Mouse (Mus musculus) CH12.LX (cell line): ENCODE results near the gene Atpaf1. TPM values are rescaled to one million over a fixed set of nuclear protein-coding genes. Genes with fewer than 3 reads are reported as not detected.

Source experiments
- DNase-seq: peaks from one replicate; pipeline ENCODE4 v3.0.0-alpha.2; 2013; ENCODE audit errors: extremely low read depth
- H3K27ac ChIP-seq: 2 replicates; pipeline ENCODE4 v1.5.1; 2012; ENCODE audit warnings: low read depth, mild to moderate bottlenecking, control low read depth, moderate library complexity; ENCODE audit not compliant: insufficient read depth
- H3K27me3 ChIP-seq: replicated peaks from 2 replicates; pipeline ENCODE3; 2012; ENCODE audit warnings: inconsistent platforms
- H3K36me3 ChIP-seq, 2 experiments: replicated peaks in 1 of 2; 2 replicates each; pipeline versions ENCODE3 to v1.6.1; 2012; ENCODE audit warnings: inconsistent platforms in 1 of 2, low read length in 1 of 2, mild to moderate bottlenecking in 1 of 2, mixed read lengths in 1 of 2, moderate library complexity in 1 of 2; ENCODE audit not compliant: control insufficient read depth in 1 of 2, insufficient read depth in 1 of 2
- H3K4me1 ChIP-seq, 2 experiments: 2 replicates each; pipeline ENCODE4 v1.6.1; 2012; ENCODE audit warnings: inconsistent platforms in 1 of 2, moderate library complexity in 1 of 2; ENCODE audit not compliant: insufficient read depth in 2 of 2, control insufficient read depth in 1 of 2
- H3K4me2 ChIP-seq: 2 replicates; pipeline ENCODE4 v1.6.1; 2012; ENCODE audit warnings: low read depth, mild to moderate bottlenecking, control low read depth; ENCODE audit not compliant: poor library complexity, insufficient read depth, severe bottlenecking
- H3K4me3 ChIP-seq, 3 experiments: fragments of 150-350 bp in 1 of 3; sonication (generic) in 1 of 3; replicated peaks in 1 of 3; 2 replicates each; pipeline versions ENCODE3 to v1.5.1; 2011 to 2012; ENCODE audit warnings: low read depth in 2 of 3, low read length in 2 of 3, mild to moderate bottlenecking in 2 of 3, moderate library complexity in 2 of 3, control low read depth in 1 of 3, improper control_type of control experiment in 1 of 3, inconsistent platforms in 1 of 3, mixed read lengths in 1 of 3; ENCODE audit not compliant: poor library complexity in 1 of 3
- H3K79me2 ChIP-seq: replicated peaks from 2 replicates; pipeline ENCODE4 v1.6.1; 2012; ENCODE audit warnings: mild to moderate bottlenecking, moderate library complexity; ENCODE audit not compliant: control insufficient read depth, poor library complexity, insufficient read depth, severe bottlenecking; ENCODE audit errors: extremely low read depth
- H3K9ac ChIP-seq: 2 replicates; pipeline ENCODE4 v1.6.1; 2012; ENCODE audit warnings: low read depth, mild to moderate bottlenecking, control low read depth, moderate library complexity; ENCODE audit not compliant: insufficient read depth
- H3K9me3 ChIP-seq: replicated peaks from 2 replicates; pipeline ENCODE3; 2012; ENCODE audit warnings: low read length, inconsistent platforms, mixed read lengths
- CHD2 ChIP-seq: IDR thresholded peaks from 2 replicates; pipeline ENCODE4 v1.6.1; 2011; ENCODE audit warnings: low read length, improper control_type of control experiment
- CTCF ChIP-seq, 2 experiments: IDR thresholded peaks in 1 of 2; conservative IDR thresholded peaks in 1 of 2; 2 replicates each; pipeline ENCODE4 v1.5.1; 2011 to 2012; ENCODE audit warnings: low read depth in 2 of 2, low read length in 2 of 2, improper control_type of control experiment in 1 of 2, inconsistent platforms in 1 of 2, mild to moderate bottlenecking in 1 of 2, moderate library complexity in 1 of 2
- E2F4 ChIP-seq: IDR thresholded peaks from 2 replicates; pipeline ENCODE4 v1.6.1; 2011; ENCODE audit warnings: low read depth, low read length, improper control_type of control experiment; ENCODE audit not compliant: insufficient replicate concordance
- ETS1 ChIP-seq: conservative IDR thresholded peaks from 2 replicates; pipeline ENCODE4 v1.6.1; 2012; ENCODE audit warnings: low read depth, mild to moderate bottlenecking, inconsistent platforms, low read length, improper control_type of control experiment, moderate library complexity
- HCFC1 ChIP-seq: IDR thresholded peaks from 2 replicates; pipeline ENCODE4 v1.6.1; 2012; ENCODE audit warnings: low read depth, mild to moderate bottlenecking, inconsistent platforms, low read length, improper control_type of control experiment
- KAT2A ChIP-seq: IDR thresholded peaks from 2 replicates; pipeline ENCODE4 v1.6.1; 2012; ENCODE audit warnings: low read length, improper control_type of control experiment, inconsistent platforms; ENCODE audit not compliant: insufficient replicate concordance
- MAFK ChIP-seq: IDR thresholded peaks from 2 replicates; pipeline ENCODE4 v1.6.1; 2011; ENCODE audit warnings: low read length, improper control_type of control experiment; ENCODE audit not compliant: insufficient replicate concordance
- MAZ ChIP-seq: IDR thresholded peaks from 2 replicates; pipeline ENCODE4 v1.6.1; 2012; ENCODE audit warnings: low read depth, mild to moderate bottlenecking, inconsistent platforms, low read length, improper control_type of control experiment, moderate library complexity
- MYC ChIP-seq: IDR thresholded peaks from 2 replicates; pipeline ENCODE4 v1.6.1; 2011; ENCODE audit warnings: low read depth, mild to moderate bottlenecking, improper control_type of control experiment, low read length
- NELFE ChIP-seq: IDR thresholded peaks from 2 replicates; pipeline ENCODE4 v1.6.1; 2011; ENCODE audit warnings: low read depth, low read length, improper control_type of control experiment
- PAX5 ChIP-seq: IDR thresholded peaks from 2 replicates; pipeline ENCODE4 v1.6.1; 2012; ENCODE audit warnings: low read length, inconsistent platforms, mixed read lengths
- POLR2A ChIP-seq: IDR thresholded peaks from 2 replicates; pipeline ENCODE4 v1.6.1; 2011; ENCODE audit warnings: low read depth, mild to moderate bottlenecking, improper control_type of control experiment, low read length
- POLR2AphosphoS2 ChIP-seq: IDR thresholded peaks from 2 replicates; pipeline ENCODE4 v1.6.1; 2011; ENCODE audit warnings: low read depth, low read length, improper control_type of control experiment
- SIN3A ChIP-seq: IDR thresholded peaks from 2 replicates; pipeline ENCODE4 v1.6.1; 2012; ENCODE audit warnings: low read length, improper control_type of control experiment, inconsistent platforms
- SMC3 ChIP-seq: IDR thresholded peaks from 2 replicates; pipeline ENCODE4 v1.6.1; 2011; ENCODE audit warnings: low read depth, low read length, improper control_type of control experiment
- TCF12 ChIP-seq: IDR thresholded peaks from 2 replicates; pipeline ENCODE4 v1.6.1; 2014; ENCODE audit warnings: low read depth, mild to moderate bottlenecking, inconsistent platforms, low read length, improper control_type of control experiment
- USF1 ChIP-seq: IDR thresholded peaks from 2 replicates; pipeline ENCODE4 v1.6.1; 2014; ENCODE audit warnings: low read depth, mild to moderate bottlenecking, inconsistent platforms, low read length, improper control_type of control experiment
- ZNF384 ChIP-seq: IDR thresholded peaks from 2 replicates; pipeline ENCODE4 v1.6.1; 2012; ENCODE audit warnings: low read depth, low read length, improper control_type of control experiment, inconsistent platforms
- dilution Hi-C: fragments of 300-500 bp; cut with MboI; formaldehyde crosslinking; loops from 2 replicates; pipeline ENCODE4 v1.14.3; 2020; ENCODE audit warnings: low sequenced_read_pairs; ENCODE audit not compliant: extremely low pct_unique_long_range_greater_than_20kb, extremely low pct_ligation_motif_present
- in situ Hi-C: fragments of 300-500 bp; cut with MboI; formaldehyde crosslinking; loops from 3 replicates; pipeline ENCODE4 v1.14.3; 2019; ENCODE audit warnings: low sequenced_read_pairs, low pct_ligation_motif_present, low pct_unique_long_range_greater_than_20kb, mixed read lengths
- polyA plus RNA-seq: library from polyadenylated mRNA; unstranded; fragments of >175 nt; gene quantifications from 2 replicates; pipeline ENCODE4 v1.2.1, GENCODE M21; 2012; ENCODE audit warnings: low read depth; ENCODE audit not compliant: insufficient read length
- total RNA-seq, 2 experiments: library from RNA; depleted of rRNA; stranded (reverse); fragments of 300-350 nt in 1 of 2; fragments of >200 nt in 1 of 2; gene quantifications; 2 replicates each; pipeline ENCODE4 v1.2.3; 2012 to 2014

Gene Atpaf1
- total and polyA plus RNA-seq, 3 experiments = 24.3 to 36.3 (median 27.7) TPM

GRCm38 (mm10) chr4:115754851-115755250 is 29.8 kb upstream of the Atpaf1 start:
- in situ Hi-C loops = no loop called here

GRCm38 (mm10) chr4:115761206-115761605 is 23.4 kb upstream of the Atpaf1 start:
- TF ChIP-seq MYC = no peak
- no peak for TF ChIP-seq SMC3
- no peak for TF ChIP-seq KAT2A
- no peak for TF ChIP-seq ZNF384
- TF ChIP-seq USF1 = no peak
- TF ChIP-seq CHD2 = no peak
- no peak for TF ChIP-seq SIN3A
- TF ChIP-seq TCF12 = no peak
- TF ChIP-seq NELFE = no peak
- TF ChIP-seq MAFK = no peak
- no peak for TF ChIP-seq MAZ
- TF ChIP-seq HCFC1 = no peak
- no peak for TF ChIP-seq PAX5
- TF ChIP-seq POLR2AphosphoS2 = no peak
- TF ChIP-seq POLR2A = no peak
- dilution Hi-C loops (no loop called here), in situ Hi-C loops (no loop called here)
- Histone ChIP-seq H3K27me3 (no peaks in the 10 kb centered on the region), H3K9me3 (no peaks in the 10 kb centered on the region), H3K27ac (no peak overlapping the region), H3K79me2 (no peaks in the 10 kb centered on the region), H3K4me1 (no peaks in the 10 kb centered on the region), H3K4me2 (no peak overlapping the region), H3K9ac (no peak overlapping the region), H3K36me3 (peaks cover 57 to 86% of the 10 kb centered on the region in 2 experiments), H3K4me3 (no peak overlapping the region)
- no peak for DNase-seq

More at GRCm38 (mm10) chr4:115754851-115755250, 29.8 kb upstream of the Atpaf1 start:
- Histone ChIP-seq H3K4me2 (no peak overlapping the region), H3K27ac (no peak overlapping the region), H3K4me1 (no peaks in the 10 kb centered on the region), H3K9me3 (no peaks in the 10 kb centered on the region), H3K36me3 (peaks cover 39 to 83% of the 10 kb centered on the region in 2 experiments), H3K79me2 (no peaks in the 10 kb centered on the region), H3K9ac (no peak overlapping the region), H3K4me3 (no peak overlapping the region), H3K27me3 (no peaks in the 10 kb centered on the region)
- no peak for DNase-seq
- dilution Hi-C loops = no loop called here
- TF ChIP-seq HCFC1 (no peak), CTCF (conservative IDR thresholded peaks at IDR 0.05 in 1 of 2, IDR thresholded peaks at IDR 0.05 in 1 of 2; ENCODE audit: low read depth in 2 of 2, low read length in 2 of 2) (peak in 1 of 2 experiments; percentile 41; a peak in 2 of 4 replicates)

- Histone ChIP-seq H3K9me3 (no peaks in the 10 kb centered on the region), H3K9ac (no peak overlapping the region), H3K4me2 (no peak overlapping the region), H3K36me3 (peaks cover 60 to 86% of the 10 kb centered on the region in 2 experiments), H3K4me3 (no peak overlapping the region), H3K27ac (no peak overlapping the region), H3K4me1 (no peaks in the 10 kb centered on the region), H3K27me3 (no peaks in the 10 kb centered on the region), H3K79me2 (no peaks in the 10 kb centered on the region)
- no peak for DNase-seq
- dilution Hi-C loops (no loop called here), in situ Hi-C loops (no loop called here)
- no peak for TF ChIP-seq E2F4
- TF ChIP-seq ETS1 = no peak
- no peak for TF ChIP-seq ZNF384
Measured at GRCm38 (mm10) chr4:115764581-115764980, 20.0 kb upstream of the Atpaf1 start.
